Mouse (Mus musculus) thymus, adult 2 months (tissue): ENCODE measurements around the gene Nr1d1.

Experiments
- CTCF ChIP-seq: fragments of 200-500 bp; IDR thresholded peaks from 2 replicates; pipeline ENCODE4 v1.5.1; 2012; ENCODE audit warnings: mild to moderate bottlenecking, control low read depth, low read length, moderate library complexity, borderline replicate concordance; ENCODE audit not compliant: control insufficient read depth, poor library complexity, insufficient read depth; ENCODE audit errors: extremely low read depth
- POLR2A ChIP-seq: fragments of 200-500 bp; IDR thresholded peaks from 2 replicates; pipeline ENCODE4 v1.6.1; 2012; ENCODE audit warnings: mild to moderate bottlenecking, low read length, control low read depth, moderate library complexity; ENCODE audit not compliant: control insufficient read depth, poor library complexity, insufficient read depth; ENCODE audit errors: extremely low read depth

DNA sequence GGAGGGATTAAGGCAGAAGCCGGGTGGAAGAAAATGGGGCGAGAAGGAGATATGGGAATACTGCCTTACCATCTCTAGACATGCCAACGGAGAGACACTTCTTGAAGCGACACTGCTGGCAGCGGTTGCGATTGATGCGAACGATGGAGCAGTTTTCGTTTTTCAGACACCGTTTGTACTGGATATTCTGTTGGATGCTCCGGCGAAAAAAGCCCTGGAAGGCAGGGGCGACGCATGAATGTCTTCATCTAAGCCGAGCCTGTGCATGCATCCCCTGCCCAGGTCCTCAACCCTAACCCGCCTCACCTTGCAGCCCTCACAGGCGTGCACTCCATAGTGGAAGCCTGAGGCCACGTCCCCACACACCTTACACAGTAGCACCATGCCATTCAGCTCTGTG is 4.0 kb downstream of the Nr1d1 start:
- TF ChIP-seq CTCF (no peak), POLR2A (no peak)
